Mouse (Mus musculus) hindbrain, embryonic 15.5 days (tissue): ENCODE data around the gene Rmnd5b. TPM values are rescaled to one million over a fixed set of nuclear protein-coding genes. Genes with fewer than 3 reads are reported as not detected.
"Not testable (repeated sequence)": the region's sequence is repeated elsewhere in the genome, so short reads cannot be mapped to it uniquely, and the experiment has no call there.

Experiments used
- ATAC-seq: fragments of 200-750 bp; cut with Nextera tagmentation; 2 replicates; pipeline ENCODE4 v1.8.0; 2017; ENCODE audit warnings: low read depth, moderate number of reproducible peaks, moderate TSS enrichment; ENCODE audit not compliant: low FRiP score
- H3K27ac ChIP-seq: fragments of 300-500 bp; sonication (generic); replicated peaks from 2 replicates; pipeline ENCODE4 v1.5.1; 2015; ENCODE audit warnings: mild to moderate bottlenecking, inconsistent platforms
- H3K27me3 ChIP-seq: fragments of 300-500 bp; sonication (generic); 2 replicates; pipeline ENCODE4 v1.6.1; 2015; ENCODE audit warnings: control low read depth, inconsistent platforms
- H3K36me3 ChIP-seq: fragments of 300-500 bp; sonication (generic); 2 replicates; pipeline ENCODE4 v1.6.1; 2015; ENCODE audit warnings: control low read depth, inconsistent platforms
- H3K4me1 ChIP-seq: fragments of 300-500 bp; sonication (generic); replicated peaks from 2 replicates; pipeline ENCODE4 v1.6.1; 2015; ENCODE audit warnings: control low read depth, inconsistent platforms
- H3K4me2 ChIP-seq: fragments of 300-500 bp; sonication (generic); 2 replicates; pipeline ENCODE4 v1.6.1; 2015; ENCODE audit warnings: moderate library complexity, mild to moderate bottlenecking, inconsistent platforms
- H3K4me3 ChIP-seq: fragments of 300-500 bp; sonication (generic); 2 replicates; pipeline ENCODE4 v1.5.1; 2015; ENCODE audit warnings: mild to moderate bottlenecking, inconsistent platforms
- H3K9ac ChIP-seq: fragments of 300-500 bp; sonication (generic); 2 replicates; pipeline ENCODE4 v1.6.1; 2015; ENCODE audit warnings: inconsistent platforms
- H3K9me3 ChIP-seq: fragments of 300-500 bp; sonication (generic); 2 replicates; pipeline ENCODE4 v1.6.1; 2016; ENCODE audit warnings: control low read depth, inconsistent platforms
- WGBS: fragments of 180-500 bp; shearing (Covaris S2); methylation state at CpG from one replicate; pipeline ENCODE4 v1.1.7; 2015; 5-methylcytosine and 5-hydroxymethylcytosine counted together
- polyA plus RNA-seq: library from polyadenylated mRNA; unstranded; fragments of >200 nt; fragmentation: Nextera tagmentation; extraction: Ambion mirVana; gene quantifications from 2 replicates; pipeline ENCODE4 v1.2.1, GENCODE M21; 2015

The Rmnd5b gene
- polyA plus RNA-seq, 1 experiment from 2014 or later = 79.6 TPM

GRCm38 (mm10) chr11:51617693-51618092 is 18.0 kb downstream of the Rmnd5b start:
- H3K9ac ChIP-seq = no peak overlapping the region
- H3K36me3 ChIP-seq = 0 out of 2 replicates have a peak, but pooled peaks cover under 1% of the 10 kb centered on the region
- no peak for ATAC-seq
- peaks cover 25% of the 10 kb centered on the region for H3K4me1 ChIP-seq
- no peak overlapping the region for H3K4me2 ChIP-seq
- 3% methylated on average over 4 of the region's 4 CpGs for WGBS
- H3K27ac ChIP-seq = no peak overlapping the region
- H3K27me3 ChIP-seq = no peaks in the 10 kb centered on the region
- no peak overlapping the region for H3K4me3 ChIP-seq
- no peaks in the 10 kb centered on the region for H3K9me3 ChIP-seq

- not testable (repeated sequence) for H3K36me3 ChIP-seq, H3K4me3 ChIP-seq, ATAC-seq, H3K27me3 ChIP-seq, H3K9me3 ChIP-seq, H3K27ac ChIP-seq
- H3K9ac ChIP-seq = peak overlapping the region; percentile 42; the same call in 1 of the 2 replicates
- 95% methylated on average over 7 of the region's 7 CpGs for WGBS
- H3K4me1 ChIP-seq = peaks cover 25% of the 10 kb centered on the region
- H3K4me2 ChIP-seq = peak overlapping the region; percentile 60
Measured at GRCm38 (mm10) chr11:51616113-51616512, 19.6 kb downstream of the Rmnd5b start.

- no peaks in the 10 kb centered on the region for H3K27me3 ChIP-seq
- H3K27ac ChIP-seq = 0 out of 2 replicates have a peak overlapping the region, but pooled peaks have one; percentile 6
- peak overlapping the region; percentile 60 for H3K4me2 ChIP-seq
- peaks cover 21% of the 10 kb centered on the region for H3K4me1 ChIP-seq
- H3K9me3 ChIP-seq = no peaks in the 10 kb centered on the region
- ATAC-seq = no peak
- H3K4me3 ChIP-seq = peak overlapping the region; percentile 35
- no peaks in the 10 kb centered on the region for H3K36me3 ChIP-seq
- 6% methylated on average over 14 of the region's 14 CpGs for WGBS
- peak overlapping the region; percentile 42 for H3K9ac ChIP-seq
Measured at GRCm38 (mm10) chr11:51615601-51616000, 20.1 kb downstream of the Rmnd5b start.

- H3K9ac ChIP-seq = peak overlapping the region; percentile 42; the same call in 1 of the 2 replicates
- ATAC-seq = no peak
- H3K27ac ChIP-seq = 0 out of 2 replicates have a peak overlapping the region, but pooled peaks have one; percentile 6
- H3K9me3 ChIP-seq = no peaks in the 10 kb centered on the region
- H3K27me3 ChIP-seq = no peaks in the 10 kb centered on the region
- WGBS = 49% methylated on average over 7 of the region's 7 CpGs
- no peaks in the 10 kb centered on the region for H3K36me3 ChIP-seq
- peak overlapping the region; percentile 35 for H3K4me3 ChIP-seq
- peak overlapping the region; percentile 60 for H3K4me2 ChIP-seq
- H3K4me1 ChIP-seq = peaks cover 16% of the 10 kb centered on the region
Measured at GRCm38 (mm10) chr11:51615129-51615528, 20.6 kb downstream of the Rmnd5b start.

GRCm38 (mm10) chr11:51614256-51614655 is 21.4 kb downstream of the Rmnd5b start:
- H3K9ac ChIP-seq = no peak overlapping the region
- no peak for ATAC-seq
- H3K4me2 ChIP-seq = no peak overlapping the region
- no peaks in the 10 kb centered on the region for H3K27me3 ChIP-seq
- H3K4me1 ChIP-seq = peaks cover 14% of the 10 kb centered on the region
- no peaks in the 10 kb centered on the region for H3K36me3 ChIP-seq
- H3K4me3 ChIP-seq = no peak overlapping the region
- no peaks in the 10 kb centered on the region for H3K9me3 ChIP-seq
- H3K27ac ChIP-seq = no peak overlapping the region
- 83% methylated on average over 8 of the region's 8 CpGs for WGBS

GRCm38 (mm10) chr11:51609940-51610339 is 25.8 kb downstream of the Rmnd5b start:
- H3K9ac ChIP-seq, H3K36me3 ChIP-seq, H3K4me2 ChIP-seq, H3K27ac ChIP-seq, H3K4me3 ChIP-seq, H3K9me3 ChIP-seq, ATAC-seq, H3K27me3 ChIP-seq: not testable (repeated sequence)
- peaks cover 13% of the 10 kb centered on the region for H3K4me1 ChIP-seq
- WGBS = 88% methylated on average over 5 of the region's 5 CpGs

GRCm38 (mm10) chr11:51609266-51609909 is 26.3 kb downstream of the Rmnd5b start:
- Histone ChIP-seq H3K9ac (no peak overlapping the region), H3K4me1 (peaks cover 17% of the 10 kb centered on the region), H3K36me3 (peaks cover 4% of the 10 kb centered on the region), H3K27ac (no peak overlapping the region), H3K4me3 (no peak overlapping the region), H3K27me3 (no peaks in the 10 kb centered on the region), H3K9me3 (no peaks in the 10 kb centered on the region), H3K4me2 (no peak overlapping the region)
- no peak for ATAC-seq
- WGBS = 84% methylated on average over 3 of the region's 3 CpGs

- no peaks in the 10 kb centered on the region for H3K27me3 ChIP-seq
- H3K4me2 ChIP-seq = peak overlapping the region; percentile 75
- H3K36me3 ChIP-seq = peaks cover 26% of the 10 kb centered on the region
- peak overlapping the region; percentile 89 for H3K27ac ChIP-seq
- 11% methylated on average over 15 of the region's 15 CpGs for whole genome bisulfite sequencing
- H3K9ac ChIP-seq = peak overlapping the region; percentile 82
- peak overlapping the region; percentile 88 for H3K4me3 ChIP-seq
- H3K9me3 ChIP-seq = no peaks in the 10 kb centered on the region
- ATAC-seq = peak; percentile 69; the same call in 1 of the 2 replicates
- H3K4me1 ChIP-seq = peaks cover 38% of the 10 kb centered on the region
Measured at GRCm38 (mm10) chr11:51607096-51607738, 28.5 kb downstream of the Rmnd5b start.

GRCm38 (mm10) chr11:51606447-51607095 is 29.1 kb downstream of the Rmnd5b start, which contains the start of gene Hnrnpab:
Gene Hnrnpab (minus strand): TSS chr11:51606847.
- no peaks in the 10 kb centered on the region for H3K9me3 ChIP-seq
- under 1% methylated on average over 90 of the region's 91 CpGs for WGBS

GRCm38 (mm10) chr11:51605602-51606446 is 29.9 kb downstream of the Rmnd5b start:
- peak overlapping the region; percentile 88 for H3K4me3 ChIP-seq
- no peaks in the 10 kb centered on the region for H3K9me3 ChIP-seq
- H3K9ac ChIP-seq = peak overlapping the region; percentile 98
- peaks cover 39% of the 10 kb centered on the region for H3K4me1 ChIP-seq
- peaks cover 40% of the 10 kb centered on the region for H3K36me3 ChIP-seq
- under 1% methylated on average over 81 of the region's 81 CpGs for WGBS
- H3K4me2 ChIP-seq = peak overlapping the region; percentile 72
- H3K27ac ChIP-seq = peak overlapping the region; percentile 95
- peak; percentile 60 for ATAC-seq
- H3K27me3 ChIP-seq = no peaks in the 10 kb centered on the region

More at GRCm38 (mm10) chr11:51606447-51607095, 29.1 kb downstream of the Rmnd5b start, which contains the start of gene Hnrnpab:
- Histone ChIP-seq H3K27ac (peak within 1 kb of the TSS; percentile 95), H3K27me3 (no peaks in the 10 kb centered on the region), H3K4me1 (peaks cover 39% of the 10 kb centered on the region), H3K9ac (peak within 1 kb of the TSS; percentile 98), H3K4me2 (peak within 1 kb of the TSS; percentile 75), H3K36me3 (peaks cover 32% of the 10 kb centered on the region), H3K4me3 (peak within 1 kb of the TSS; percentile 88)
- ATAC-seq = peak; percentile 96

- Histone ChIP-seq H3K27me3 (no peaks in the 10 kb centered on the region), H3K4me3 (no peak overlapping the region), H3K9me3 (no peaks in the 10 kb centered on the region), H3K9ac (no peak overlapping the region), H3K36me3 (peaks cover 75% of the 10 kb centered on the region), H3K4me2 (no peak overlapping the region), H3K27ac (no peak overlapping the region), H3K4me1 (peaks cover 35% of the 10 kb centered on the region)
- ATAC-seq = no peak
- 95% methylated on average over 3 of the region's 3 CpGs for WGBS
Measured at GRCm38 (mm10) chr11:51602253-51602652, 33.4 kb downstream of the Rmnd5b start.
